In the genomic region with DNA sequence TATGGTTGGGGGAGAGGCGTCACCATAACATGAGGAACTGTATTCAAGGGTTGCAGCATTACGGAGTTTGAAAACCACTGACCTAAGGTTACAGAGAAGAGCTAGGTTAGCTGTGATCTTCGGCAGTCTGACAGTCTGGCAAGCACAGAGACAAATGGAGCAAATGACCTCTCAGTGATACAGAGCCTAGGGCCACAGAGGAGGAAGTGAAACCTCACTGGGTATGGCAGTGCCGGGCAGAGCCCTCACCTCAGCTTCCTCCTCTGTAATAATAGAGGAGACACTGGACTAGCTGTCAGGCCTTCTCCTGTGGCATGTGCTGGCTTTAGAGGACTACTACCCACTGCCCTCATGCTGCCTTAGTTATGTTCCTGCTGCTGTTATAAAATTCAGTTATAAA, we compare ENCODE assay signal across 15 mouse cellular contexts. TPM values are rescaled to one million over a fixed set of nuclear protein-coding genes. Genes with fewer than 3 reads are reported as not detected.
DNase-seq lines count a peak whose midpoint lies in the region; ATAC-seq and TF ChIP-seq lines count a peak whose summit lies in the region.
"Had no signal": no experiment of that assay in that cellular context is flagged by ENCODE, and none has a peak within 500 bp of the region (broad histone marks: within the 10 kb centered on the region; RNA-seq: fewer than 3 reads in every experiment).

No protein-coding gene starts in this region.

- TF ChIP-seq POLR2A in CH12.LX (IDR thresholded peaks at IDR 0.05; ENCODE audit: low read depth, low read length): peak; percentile 62

- no peaks in the 10 kb centered on the region for H3K79me2 ChIP-seq in CH12.LX (replicated peaks; ENCODE audit: control insufficient read depth, extremely low read depth, insufficient read depth, poor library complexity, severe bottlenecking)

- no peaks in the 10 kb centered on the region for H3K36me3 ChIP-seq in CH12.LX (replicated peaks in 1 of 2; ENCODE audit: control insufficient read depth in 1 of 2, insufficient read depth in 1 of 2, low read length in 1 of 2)
- no peaks in the 10 kb centered on the region for H3K36me3 ChIP-seq in liver, embryonic 16.5 days (ENCODE audit: control insufficient read depth, insufficient read depth)
- H3K36me3 ChIP-seq: heart, embryonic 10.5 days; hindbrain, embryonic 15.5 days; limb, embryonic 13.5 days had no signal

- TF ChIP-seq CTCF in layer of hippocampus, adult 2 months (conservative IDR thresholded peaks at IDR 0.05): no peak
- TF ChIP-seq CTCF in CH12.LX (conservative IDR thresholded peaks at IDR 0.05 in 1 of 2, IDR thresholded peaks at IDR 0.05 in 1 of 2; ENCODE audit: low read depth in 2 of 2, low read length in 2 of 2): no peak

- no peak overlapping the region for H3K4me3 ChIP-seq in layer of hippocampus, adult 2 months
- H3K4me3 ChIP-seq in CH12.LX (replicated peaks in 1 of 3; ENCODE audit: low read depth in 2 of 3, low read length in 2 of 3, poor library complexity in 1 of 3): no peak overlapping the region
- no peak overlapping the region for H3K4me3 ChIP-seq in liver, embryonic 16.5 days (ENCODE audit: low read depth, low read length)
- H3K4me3 ChIP-seq: heart, embryonic 10.5 days; hindbrain, embryonic 15.5 days; limb, embryonic 13.5 days had no signal

- ATAC-seq in liver, embryonic 16.5 days (ENCODE audit: low read depth): peak; percentile 59; the same call in 1 of the 2 replicates
- peak; percentile 71 for ATAC-seq in neutrophil, adult 5-6 weeks (ENCODE audit: extremely low read depth, insufficient number of reproducible peaks, low FRiP score, poor library complexity, severe bottlenecking)
- ATAC-seq: midbrain, embryonic 16.5 days had no signal

- no peak overlapping the region for H3K27ac ChIP-seq in layer of hippocampus, adult 2 months
- peak overlapping the region; percentile 96 for H3K27ac ChIP-seq in CH12.LX (ENCODE audit: insufficient read depth, low read depth)
- peak overlapping the region; percentile 20; the same call in 1 of the 2 replicates for H3K27ac ChIP-seq in liver, embryonic 16.5 days (ENCODE audit: low read length)
- H3K27ac ChIP-seq: heart, embryonic 10.5 days; hindbrain, embryonic 15.5 days; kidney, postnatal 0 days; limb, embryonic 13.5 days had no signal

- intact Hi-C loops in gastrocnemius, postnatal 36 days (cut with DNase I): no loop called here

- H3K9ac ChIP-seq in CH12.LX (ENCODE audit: insufficient read depth, low read depth): no peak overlapping the region
- no peak overlapping the region for H3K9ac ChIP-seq in liver, embryonic 16.5 days (ENCODE audit: low read depth, low read length)
- H3K9ac ChIP-seq: hindbrain, embryonic 15.5 days; limb, embryonic 13.5 days had no signal

- 35% methylated on average over 4 of the region's 4 CpGs for WGBS in liver, embryonic 16.5 days (ENCODE audit: insufficient replicate concordance)

- H3K4me2 ChIP-seq in CH12.LX (ENCODE audit: insufficient read depth, low read depth, poor library complexity, severe bottlenecking): no peak overlapping the region
- H3K4me2 ChIP-seq in liver, embryonic 16.5 days (ENCODE audit: low read depth, low read length): no peak overlapping the region
- H3K4me2 ChIP-seq: hindbrain, embryonic 15.5 days; limb, embryonic 13.5 days had no signal

- peak; percentile 82 for DNase-seq in layer of hippocampus, adult 9-11 months
- no peak for DNase-seq in layer of hippocampus, adult 2 months (ENCODE audit: low spot score in 2 of 2)
- peak; percentile 90 for DNase-seq in CH12.LX (ENCODE audit: extremely low read depth)
- no peak for DNase-seq in gastrocnemius, postnatal 36 days
- DNase-seq in thymus, postnatal 4 days: no peak
- no peak for DNase-seq in urinary bladder, postnatal 4 days (ENCODE audit: low spot score in 2 of 2)
- DNase-seq: adrenal gland, adult 2 months; right cerebral cortex, postnatal 4 days had no signal

- no peak; the same call in 1 of the 2 replicates for TF ChIP-seq RAD21 in CH12.LX (IDR thresholded peaks at IDR 0.05; ENCODE audit: low read depth, low read length)

- dilution Hi-C loops in CH12.LX (cut with MboI; ENCODE audit: extremely low pct_ligation_motif_present, extremely low pct_unique_long_range_greater_than_20kb, low sequenced_read_pairs): no loop called here

- H3K9me3 ChIP-seq in CH12.LX (replicated peaks; ENCODE audit: low read length): peaks cover 12% of the 10 kb centered on the region
- no peaks in the 10 kb centered on the region for H3K9me3 ChIP-seq in liver, embryonic 16.5 days (replicated peaks; ENCODE audit: control insufficient read depth, low read length)
- H3K9me3 ChIP-seq: heart, embryonic 10.5 days; hindbrain, embryonic 15.5 days had no signal

- H3K4me1 ChIP-seq in CH12.LX (ENCODE audit: control insufficient read depth in 1 of 2, insufficient read depth in 2 of 2): peaks cover 55 to 93% of the 10 kb centered on the region in 2 experiments
- H3K4me1 ChIP-seq in liver, embryonic 16.5 days (ENCODE audit: control insufficient read depth, low read depth, low read length): peaks cover 5% of the 10 kb centered on the region

- peak; percentile 98 for TF ChIP-seq EP300 in CH12.LX (IDR thresholded peaks at IDR 0.05; ENCODE audit: low read length)

- in situ Hi-C loops in CH12.LX (cut with MboI; ENCODE audit: low pct_ligation_motif_present, low pct_unique_long_range_greater_than_20kb, low sequenced_read_pairs): loop anchor here (5.0 kb wide), 1 partner anchor 33 kb away; no protein-coding TSS in a partner anchor

- no peaks in the 10 kb centered on the region for H3K27me3 ChIP-seq in CH12.LX (replicated peaks)
- no peaks in the 10 kb centered on the region for H3K27me3 ChIP-seq in liver, embryonic 16.5 days (ENCODE audit: control insufficient read depth, insufficient read depth, low read depth, low read length)
- H3K27me3 ChIP-seq: hindbrain, embryonic 15.5 days; limb, embryonic 13.5 days had no signal

TF ChIP-seq in CH12.LX, 34 proteins besides CTCF, POLR2A, EP300 and RAD21 (continues in another document):
- TF ChIP-seq POLR2AphosphoS2 (IDR thresholded peaks at IDR 0.05; ENCODE audit: low read depth, low read length): no peak
- TF ChIP-seq ELF1 (IDR thresholded peaks at IDR 0.05; ENCODE audit: low read depth, low read length): peak; percentile 67
- peak; percentile 89 for TF ChIP-seq TBP (conservative IDR thresholded peaks at IDR 0.05; ENCODE audit: low read depth, low read length)
- peak; percentile 61 for TF ChIP-seq CHD2 (IDR thresholded peaks at IDR 0.05; ENCODE audit: low read length)
- 0 out of 2 replicates have a peak, but pooled peaks have one; percentile 39 for TF ChIP-seq ZMIZ1 (IDR thresholded peaks at IDR 0.05; ENCODE audit: low read depth, low read length)
- 0 out of 2 replicates have a peak, but pooled peaks have one; percentile 58 for TF ChIP-seq MAFK (IDR thresholded peaks at IDR 0.05; ENCODE audit: insufficient replicate concordance, low read length)
- TF ChIP-seq PAX5 (IDR thresholded peaks at IDR 0.05; ENCODE audit: low read length): no peak
- peak; percentile 82 for TF ChIP-seq MYC (IDR thresholded peaks at IDR 0.05; ENCODE audit: low read depth, low read length)
- peak; percentile 39; the same call in 1 of the 2 replicates for TF ChIP-seq MXI1 (IDR thresholded peaks at IDR 0.05; ENCODE audit: low read depth, low read length)
- TF ChIP-seq RCOR1 (conservative IDR thresholded peaks at IDR 0.05; ENCODE audit: low read depth, low read length): no peak
- TF ChIP-seq BHLHE40 (IDR thresholded peaks at IDR 0.05; ENCODE audit: low read depth, low read length): peak; percentile 74
- TF ChIP-seq TCF12 (IDR thresholded peaks at IDR 0.05; ENCODE audit: low read depth, low read length): peak; percentile 73; the same call in 1 of the 2 replicates
- peak; percentile 70 for TF ChIP-seq JUN (IDR thresholded peaks at IDR 0.05; ENCODE audit: insufficient read depth, low read depth, low read length)
- no peak for TF ChIP-seq ZC3H11A (IDR thresholded peaks at IDR 0.05; ENCODE audit: low read depth, low read length)
- TF ChIP-seq ETS1 (conservative IDR thresholded peaks at IDR 0.05; ENCODE audit: low read depth, low read length): peak; percentile 81
- TF ChIP-seq IRF4 (IDR thresholded peaks at IDR 0.05; ENCODE audit: low read depth, low read length): peak; percentile 99
- TF ChIP-seq GABPA (IDR thresholded peaks at IDR 0.05; ENCODE audit: insufficient replicate concordance, low read depth, low read length): no peak
- TF ChIP-seq MAX (IDR thresholded peaks at IDR 0.05; ENCODE audit: low read length): no peak

RNA-seq across cellular contexts. Expression of gene Cyth4, which starts 7.9 kb away (rescaled TPM):
- total RNA-seq in layer of hippocampus, adult 2 months (2021): 10 to 100 TPM; 24.7 to 25.2 TPM
- 42.2 and 51.9 TPM in 2 replicates for total RNA-seq in CH12.LX (2012; rRNA removed)
- total RNA-seq in CH12.LX (2014; rRNA removed): 38.6 and 39.2 TPM in 2 replicates
- polyA plus RNA-seq in CH12.LX (2012; ENCODE audit: insufficient read length, low read depth): 75.3 and 80.5 TPM in 2 replicates
- 12.5 and 13.5 TPM in 2 replicates for polyA plus RNA-seq in liver, embryonic 16.5 days (2015; fragmentation: Nextera tagmentation; extraction: Ambion mirVana)
- 382 and 417 TPM in 2 replicates for total RNA-seq in neutrophil, adult 5-6 weeks (2017)
- total RNA-seq in gastrocnemius, postnatal 36 days (2021): 1 to 10 TPM; 2.0 to 2.1 TPM

RNA-seq across cellular contexts. Expression of gene Rac2, which starts 16.3 kb away (rescaled TPM):
- 1 to 10 TPM; 2.2 to 3.7 TPM for total RNA-seq in layer of hippocampus, adult 2 months (2021)
- total RNA-seq in CH12.LX (2012; rRNA removed) (314 and 453 TPM in 2 replicates), CH12.LX (2014; rRNA removed) (142 and 160 TPM in 2 replicates)
- polyA plus RNA-seq in CH12.LX (2012; ENCODE audit: insufficient read length, low read depth): 883 and 942 TPM in 2 replicates
- 108 and 121 TPM in 2 replicates for polyA plus RNA-seq in liver, embryonic 16.5 days (2015; fragmentation: Nextera tagmentation; extraction: Ambion mirVana)
- total RNA-seq in neutrophil, adult 5-6 weeks (2017): 420 and 447 TPM in 2 replicates
- total RNA-seq in gastrocnemius, postnatal 36 days (2021): 1 to 10 TPM in 1 of 2 experiments, under 1 TPM in 1; 0.42 to 1.4 TPM

RNA-seq across cellular contexts. Expression of gene Sstr3, which starts 44.4 kb away (rescaled TPM):
- total RNA-seq in layer of hippocampus, adult 2 months (2021): 10 to 100 TPM; 25.2 to 25.8 TPM
- total RNA-seq in CH12.LX (2012; rRNA removed) (not detected in 2 replicates), CH12.LX (2014; rRNA removed) (not detected in 2 replicates)
- polyA plus RNA-seq in CH12.LX (2012; ENCODE audit: insufficient read length, low read depth): 0.14 and 0.36 TPM in 2 replicates
- polyA plus RNA-seq in liver, embryonic 16.5 days (2015; fragmentation: Nextera tagmentation; extraction: Ambion mirVana): 0.02 TPM in 1 of 2 replicates, not detected in the other
- not detected in 2 replicates for total RNA-seq in neutrophil, adult 5-6 weeks (2017)
- total RNA-seq in gastrocnemius, postnatal 36 days (2021): not detected
- polyA plus RNA-seq: heart, embryonic 10.5 days; limb, embryonic 13.5 days had no signal

RNA-seq across cellular contexts. Expression of gene C1qtnf6, which starts 57.7 kb away (rescaled TPM):
- 1 to 10 TPM; 4.5 to 5.2 TPM for total RNA-seq in layer of hippocampus, adult 2 months (2021)
- 4.1 and 6.3 TPM in 2 replicates for total RNA-seq in CH12.LX (2012; rRNA removed)
- total RNA-seq in CH12.LX (2014; rRNA removed): 5.0 and 5.7 TPM in 2 replicates
- polyA plus RNA-seq in CH12.LX (2012; ENCODE audit: insufficient read length, low read depth): 27.7 and 28.1 TPM in 2 replicates
- 3.6 and 5.3 TPM in 2 replicates for polyA plus RNA-seq in liver, embryonic 16.5 days (2015; fragmentation: Nextera tagmentation; extraction: Ambion mirVana)
- 0.23 TPM in 1 of 2 replicates, not detected in the other for total RNA-seq in neutrophil, adult 5-6 weeks (2017)
- total RNA-seq in gastrocnemius, postnatal 36 days (2021): 10 to 100 TPM in 1 of 2 experiments, 1 to 10 TPM in 1; 9.4 to 11.2 TPM

Comparison
In these comparisons a context has a peak if more than half of its experiments do, and no peak if none do; other contexts are left out.
1. DNase-seq: peak in layer of hippocampus, adult 9-11 months (single experiment) and CH12.LX (single experiment); none in layer of hippocampus, adult 2 months (0 of 2), gastrocnemius, postnatal 36 days (0 of 2), thymus, postnatal 4 days (single experiment) and urinary bladder, postnatal 4 days (0 of 2).
2. RNA of gene Rac2, which starts 16.3 kb away (total RNA-seq): 142 to 453 TPM in CH12.LX and 420 to 447 TPM in neutrophil, adult 5-6 weeks; 2.2 to 3.7 TPM in layer of hippocampus, adult 2 months and 0.42 to 1.4 TPM in gastrocnemius, postnatal 36 days; every median in the first group is over 10 times any median in the second.
3. RNA of gene Sstr3, which starts 44.4 kb away (total RNA-seq): 25.2 to 25.8 TPM in layer of hippocampus, adult 2 months; not detected in CH12.LX, not detected in neutrophil, adult 5-6 weeks and not detected in gastrocnemius, postnatal 36 days; every median in the first group is over 10 times any median in the second.